Mouse (Mus musculus): ENCODE results near the gene Myadm. TPM values are rescaled to one million over a fixed set of nuclear protein-coding genes. Genes with fewer than 3 reads are reported as not detected.
A peak's percentile ranks its signal among the peaks of the same experiment; 100 is the strongest.
"Not testable (repeated sequence)": the region's sequence is repeated elsewhere in the genome, so short reads cannot be mapped to it uniquely, and the experiment has no call there.

Myadm gene
- polyA plus RNA-seq, 1 experiment from 2014 or later: 36.9 TPM

- ATAC-seq (replicated peaks; ENCODE audit: insufficient number of reproducible peaks, low FRiP score, low TSS enrichment, low read depth): no peak
- 74% methylated on average over 8 of the region's 8 CpGs for WGBS
- DNase-seq (ENCODE audit: low spot score): no peak
Observed at GRCm38 (mm10) chr7:3267888-3268287, 21.0 kb upstream of the Myadm start.

GRCm38 (mm10) chr7:3268291-3268690, 20.6 kb upstream of the Myadm start:
- Histone ChIP-seq H3K36me3 (replicated peaks; ENCODE audit: control insufficient read depth, insufficient read depth, low read depth, low read length) (no peaks in the 10 kb centered on the region), H3K27me3 (ENCODE audit: control insufficient read depth, insufficient read depth, low read length) (peaks cover 7% of the 10 kb centered on the region; the same call in 1 of the 2 replicates), H3K27ac (replicated peaks; ENCODE audit: low read depth, low read length) (no peak overlapping the region), H3K9ac (replicated peaks; ENCODE audit: low read length) (no peak overlapping the region), H3K9me3 (replicated peaks; ENCODE audit: control insufficient read depth, low read length) (no peaks in the 10 kb centered on the region), H3K4me3 (ENCODE audit: low read depth, low read length) (no peak overlapping the region), H3K4me1 (ENCODE audit: control insufficient read depth, insufficient read depth, low read length) (no peaks in the 10 kb centered on the region), H3K4me2 (ENCODE audit: low read depth, low read length) (no peak overlapping the region)
- DNase-seq (ENCODE audit: low spot score) (no peak), ATAC-seq (replicated peaks; ENCODE audit: insufficient number of reproducible peaks, low FRiP score, low TSS enrichment, low read depth) (no peak)
- WGBS: 19% methylated on average over 3 of the region's 3 CpGs

More at GRCm38 (mm10) chr7:3267888-3268287, 21.0 kb upstream of the Myadm start:
- Histone ChIP-seq H3K4me1 (ENCODE audit: control insufficient read depth, insufficient read depth, low read length) (no peaks in the 10 kb centered on the region), H3K9ac (replicated peaks; ENCODE audit: low read length) (no peak overlapping the region), H3K9me3 (replicated peaks; ENCODE audit: control insufficient read depth, low read length) (no peaks in the 10 kb centered on the region), H3K27me3 (ENCODE audit: control insufficient read depth, insufficient read depth, low read length) (peaks cover 7% of the 10 kb centered on the region; the same call in 1 of the 2 replicates), H3K4me2 (ENCODE audit: low read depth, low read length) (no peak overlapping the region), H3K27ac (replicated peaks; ENCODE audit: low read depth, low read length) (no peak overlapping the region), H3K4me3 (ENCODE audit: low read depth, low read length) (no peak overlapping the region), H3K36me3 (replicated peaks; ENCODE audit: control insufficient read depth, insufficient read depth, low read depth, low read length) (no peaks in the 10 kb centered on the region)

- Histone ChIP-seq H3K27ac (replicated peaks; ENCODE audit: low read depth, low read length) (no peak overlapping the region), H3K4me3 (ENCODE audit: low read depth, low read length) (no peak overlapping the region), H3K4me1 (ENCODE audit: control insufficient read depth, insufficient read depth, low read length) (no peaks in the 10 kb centered on the region), H3K36me3 (replicated peaks; ENCODE audit: control insufficient read depth, insufficient read depth, low read depth, low read length) (no peaks in the 10 kb centered on the region), H3K4me2 (ENCODE audit: low read depth, low read length) (no peak overlapping the region), H3K9ac (replicated peaks; ENCODE audit: low read length) (no peak overlapping the region), H3K9me3 (replicated peaks; ENCODE audit: control insufficient read depth, low read length) (no peaks in the 10 kb centered on the region), H3K27me3 (ENCODE audit: control insufficient read depth, insufficient read depth, low read length) (no peaks in the 10 kb centered on the region)
- 85% methylated on average over 9 of the region's 9 CpGs for WGBS
- DNase-seq (ENCODE audit: low spot score): no peak
- ATAC-seq (replicated peaks; ENCODE audit: insufficient number of reproducible peaks, low FRiP score, low TSS enrichment, low read depth): no peak
Observed at GRCm38 (mm10) chr7:3272206-3272605, 16.7 kb upstream of the Myadm start.

GRCm38 (mm10) chr7:3275455-3276170, 13.3 kb upstream of the Myadm start:
- H3K27ac ChIP-seq (replicated peaks; ENCODE audit: low read depth, low read length): 0 out of 2 replicates have a peak overlapping the region, but pooled peaks have one; percentile 4
- no peak overlapping the region for H3K9ac ChIP-seq (replicated peaks; ENCODE audit: low read length)
- H3K27me3 ChIP-seq (ENCODE audit: control insufficient read depth, insufficient read depth, low read length): no peaks in the 10 kb centered on the region
- no peaks in the 10 kb centered on the region for H3K4me1 ChIP-seq (ENCODE audit: control insufficient read depth, insufficient read depth, low read length)
- ATAC-seq (replicated peaks; ENCODE audit: insufficient number of reproducible peaks, low FRiP score, low TSS enrichment, low read depth): peak; percentile 72
- no peak overlapping the region for H3K4me2 ChIP-seq (ENCODE audit: low read depth, low read length)
- H3K9me3 ChIP-seq (replicated peaks; ENCODE audit: control insufficient read depth, low read length): no peaks in the 10 kb centered on the region
- no peak overlapping the region for H3K4me3 ChIP-seq (ENCODE audit: low read depth, low read length)
- DNase-seq (ENCODE audit: low spot score): peak; percentile 68
- 45% methylated on average over 6 of the region's 6 CpGs for whole genome bisulfite sequencing
- H3K36me3 ChIP-seq (replicated peaks; ENCODE audit: control insufficient read depth, insufficient read depth, low read depth, low read length): no peaks in the 10 kb centered on the region

GRCm38 (mm10) chr7:3276781-3277180, 12.1 kb upstream of the Myadm start:
- H3K36me3 ChIP-seq (replicated peaks; ENCODE audit: control insufficient read depth, insufficient read depth, low read depth, low read length); H3K4me1 ChIP-seq (ENCODE audit: control insufficient read depth, insufficient read depth, low read length); H3K9me3 ChIP-seq (replicated peaks; ENCODE audit: control insufficient read depth, low read length); H3K9ac ChIP-seq (replicated peaks; ENCODE audit: low read length); H3K27me3 ChIP-seq (ENCODE audit: control insufficient read depth, insufficient read depth, low read length); ATAC-seq (replicated peaks; ENCODE audit: insufficient number of reproducible peaks, low FRiP score, low TSS enrichment, low read depth); H3K4me2 ChIP-seq (ENCODE audit: low read depth, low read length); DNase-seq (ENCODE audit: low spot score); H3K27ac ChIP-seq (replicated peaks; ENCODE audit: low read depth, low read length); H3K4me3 ChIP-seq (ENCODE audit: low read depth, low read length): not testable (repeated sequence)
- WGBS: 20% methylated on average over 4 of the region's 4 CpGs

- no peaks in the 10 kb centered on the region for H3K27me3 ChIP-seq (ENCODE audit: control insufficient read depth, insufficient read depth, low read length)
- H3K36me3 ChIP-seq (replicated peaks; ENCODE audit: control insufficient read depth, insufficient read depth, low read depth, low read length): no peaks in the 10 kb centered on the region
- no peak overlapping the region for H3K27ac ChIP-seq (replicated peaks; ENCODE audit: low read depth, low read length)
- no peak overlapping the region for H3K4me3 ChIP-seq (ENCODE audit: low read depth, low read length)
- DNase-seq (ENCODE audit: low spot score) (no peak), ATAC-seq (replicated peaks; ENCODE audit: insufficient number of reproducible peaks, low FRiP score, low TSS enrichment, low read depth) (no peak)
- 69% methylated on average over 5 of the region's 5 CpGs for WGBS
- H3K4me1 ChIP-seq (ENCODE audit: control insufficient read depth, insufficient read depth, low read length): no peaks in the 10 kb centered on the region
- H3K4me2 ChIP-seq (ENCODE audit: low read depth, low read length): no peak overlapping the region
- no peaks in the 10 kb centered on the region for H3K9me3 ChIP-seq (replicated peaks; ENCODE audit: control insufficient read depth, low read length)
- H3K9ac ChIP-seq (replicated peaks; ENCODE audit: low read length): no peak overlapping the region
Observed at GRCm38 (mm10) chr7:3280080-3280653, 8.7 kb upstream of the Myadm start.

GRCm38 (mm10) chr7:3280654-3281153, 8.2 kb upstream of the Myadm start:
- no peaks in the 10 kb centered on the region for H3K9me3 ChIP-seq (replicated peaks; ENCODE audit: control insufficient read depth, low read length)
- no peak overlapping the region for H3K4me2 ChIP-seq (ENCODE audit: low read depth, low read length)
- WGBS: 53% methylated on average over 8 of the region's 8 CpGs
- H3K27ac ChIP-seq (replicated peaks; ENCODE audit: low read depth, low read length): no peak overlapping the region
- no peak overlapping the region for H3K9ac ChIP-seq (replicated peaks; ENCODE audit: low read length)
- no peak overlapping the region for H3K4me3 ChIP-seq (ENCODE audit: low read depth, low read length)
- H3K36me3 ChIP-seq (replicated peaks; ENCODE audit: control insufficient read depth, insufficient read depth, low read depth, low read length): no peaks in the 10 kb centered on the region
- no peak for ATAC-seq (replicated peaks; ENCODE audit: insufficient number of reproducible peaks, low FRiP score, low TSS enrichment, low read depth)
- no peaks in the 10 kb centered on the region for H3K27me3 ChIP-seq (ENCODE audit: control insufficient read depth, insufficient read depth, low read length)
- DNase-seq (ENCODE audit: low spot score): no peak
- no peaks in the 10 kb centered on the region for H3K4me1 ChIP-seq (ENCODE audit: control insufficient read depth, insufficient read depth, low read length)

GRCm38 (mm10) chr7:3281741-3282140, 7.1 kb upstream of the Myadm start:
- no peak for DNase-seq (ENCODE audit: low spot score)
- H3K4me3 ChIP-seq (ENCODE audit: low read depth, low read length): no peak overlapping the region
- H3K27me3 ChIP-seq (ENCODE audit: control insufficient read depth, insufficient read depth, low read length): no peaks in the 10 kb centered on the region
- no peak overlapping the region for H3K27ac ChIP-seq (replicated peaks; ENCODE audit: low read depth, low read length)
- H3K4me2 ChIP-seq (ENCODE audit: low read depth, low read length): no peak overlapping the region
- no peak for ATAC-seq (replicated peaks; ENCODE audit: insufficient number of reproducible peaks, low FRiP score, low TSS enrichment, low read depth)
- 83% methylated on average over 6 of the region's 6 CpGs for WGBS
- H3K9ac ChIP-seq (replicated peaks; ENCODE audit: low read length): no peak overlapping the region
- no peaks in the 10 kb centered on the region for H3K4me1 ChIP-seq (ENCODE audit: control insufficient read depth, insufficient read depth, low read length)
- H3K9me3 ChIP-seq (replicated peaks; ENCODE audit: control insufficient read depth, low read length): no peaks in the 10 kb centered on the region
- no peaks in the 10 kb centered on the region for H3K36me3 ChIP-seq (replicated peaks; ENCODE audit: control insufficient read depth, insufficient read depth, low read depth, low read length)

All from embryonic facial prominence, embryonic 11.5 days (tissue).